Mouse (Mus musculus) ES-CJ7 (cell line): ENCODE results near the gene Ralgps1.

Experiments
- DNase-seq: peaks from one replicate; pipeline ENCODE4 v3.0.0; 2011; ENCODE audit warnings: low read depth, low spot score

Ralgps1 gene

GRCm38 (mm10) chr2:33321641-33322040 lies 49.6 kb downstream of the Ralgps1 start:
- DNase-seq: no peak

GRCm38 (mm10) chr2:33321031-33321430 lies 50.3 kb downstream of the Ralgps1 start:
- DNase-seq: no peak

GRCm38 (mm10) chr2:33320568-33320967 lies 50.7 kb downstream of the Ralgps1 start:
- peak; percentile 28 for DNase-seq

- no peak for DNase-seq
Measured at GRCm38 (mm10) chr2:33319934-33320333, 51.4 kb downstream of the Ralgps1 start.

- no peak for DNase-seq
Measured at GRCm38 (mm10) chr2:33319455-33319854, 51.8 kb downstream of the Ralgps1 start.

- no peak for DNase-seq
Measured at GRCm38 (mm10) chr2:33318491-33318964, 52.8 kb downstream of the Ralgps1 start.

- peak; percentile 59 for DNase-seq
Measured at GRCm38 (mm10) chr2:33316516-33316915, 54.8 kb downstream of the Ralgps1 start.

- no peak for DNase-seq
Measured at GRCm38 (mm10) chr2:33316063-33316405, 55.3 kb downstream of the Ralgps1 start.

GRCm38 (mm10) chr2:33315233-33316062 lies 55.8 kb downstream of the Ralgps1 start:
- no peak for DNase-seq

- DNase-seq: no peak
Measured at GRCm38 (mm10) chr2:33309426-33309825, 61.9 kb downstream of the Ralgps1 start.

- no peak for DNase-seq
Measured at GRCm38 (mm10) chr2:33306565-33306964, 64.7 kb downstream of the Ralgps1 start.

GRCm38 (mm10) chr2:33303416-33303947 lies 67.8 kb downstream of the Ralgps1 start:
- DNase-seq: no peak

- DNase-seq: no peak
Measured at GRCm38 (mm10) chr2:33302828-33303227, 68.5 kb downstream of the Ralgps1 start.

GRCm38 (mm10) chr2:33302405-33302804 lies 68.9 kb downstream of the Ralgps1 start:
- no peak for DNase-seq

GRCm38 (mm10) chr2:33300371-33301046 lies 70.8 kb downstream of the Ralgps1 start:
- DNase-seq: no peak

- no peak for DNase-seq
Measured at GRCm38 (mm10) chr2:33298928-33299327, 72.4 kb downstream of the Ralgps1 start.

- DNase-seq: no peak
Measured at GRCm38 (mm10) chr2:33295115-33295514, 76.2 kb downstream of the Ralgps1 start.

GRCm38 (mm10) chr2:33292057-33292456 lies 79.2 kb downstream of the Ralgps1 start:
- no peak for DNase-seq

- DNase-seq: no peak
Measured at GRCm38 (mm10) chr2:33290491-33290890, 80.8 kb downstream of the Ralgps1 start.

- DNase-seq: no peak
Measured at GRCm38 (mm10) chr2:33288837-33289236, 82.4 kb downstream of the Ralgps1 start.

GRCm38 (mm10) chr2:33283674-33284073 lies 87.6 kb downstream of the Ralgps1 start:
- DNase-seq: no peak

GRCm38 (mm10) chr2:33282877-33283276 lies 88.4 kb downstream of the Ralgps1 start:
- no peak for DNase-seq

GRCm38 (mm10) chr2:33281807-33282206 lies 89.5 kb downstream of the Ralgps1 start:
- DNase-seq: no peak
